Mouse (Mus musculus) erythroblast, adult 5-6 weeks (primary cell): ENCODE measurements around the gene Mtmr12. TPM values are rescaled to one million over a fixed set of nuclear protein-coding genes. Genes with fewer than 3 reads are reported as not detected.
"Not testable (repeated sequence)": the region's sequence is repeated elsewhere in the genome, so short reads cannot be mapped to it uniquely, and the experiment has no call there.

Experiments used
- ATAC-seq: replicated peaks from 2 replicates; pipeline ENCODE4 v1.8.0; 2016; ENCODE audit warnings: moderate number of reproducible peaks, mild to moderate bottlenecking, moderate TSS enrichment, inconsistent platforms; ENCODE audit not compliant: poor library complexity, low FRiP score, severe bottlenecking
- total RNA-seq, 2 experiments: library from RNA; stranded (forward) in 1 of 2; stranded (reverse) in 1 of 2; fragments of 150-400 nt in 1 of 2; fragments of 200-764, 138-1000 nt in 1 of 2; gene quantifications; 2 replicates each; pipeline versions ENCODE4 v1.2.3 to v1.2.4; 2015 to 2017; ENCODE audit warnings: low replicate concordance in 2 of 2

Gene Mtmr12
- total RNA-seq, 2 experiments from 2014 or later = 3.8 to 5.7 TPM

GRCm38 (mm10) chr15:12207556-12208090 lies 2.8 kb downstream of the Mtmr12 start:
- ATAC-seq = no peak

- no peak for ATAC-seq
These were observed 6.7 kb downstream of the Mtmr12 start for GRCm38 (mm10) chr15:12211577-12211976.

- ATAC-seq = no peak
These were observed 7.4 kb downstream of the Mtmr12 start for GRCm38 (mm10) chr15:12212266-12212665.

- ATAC-seq = no peak
These were observed 9.9 kb downstream of the Mtmr12 start for GRCm38 (mm10) chr15:12214531-12215414.

- no peak for ATAC-seq
These were observed 10.5 kb downstream of the Mtmr12 start for GRCm38 (mm10) chr15:12215415-12215718.

GRCm38 (mm10) chr15:12216119-12216518 lies 11.3 kb downstream of the Mtmr12 start:
- no peak for ATAC-seq

- no peak for ATAC-seq
These were observed 12.0 kb downstream of the Mtmr12 start for GRCm38 (mm10) chr15:12216798-12217197.

- ATAC-seq = not testable (repeated sequence)
These were observed 12.5 kb downstream of the Mtmr12 start for GRCm38 (mm10) chr15:12217332-12217731.

GRCm38 (mm10) chr15:12217849-12218248 lies 13.0 kb downstream of the Mtmr12 start:
- ATAC-seq = no peak

- ATAC-seq = no peak
These were observed 14.0 kb downstream of the Mtmr12 start for GRCm38 (mm10) chr15:12218583-12219382.

- no peak for ATAC-seq
These were observed 16.3 kb downstream of the Mtmr12 start for GRCm38 (mm10) chr15:12221131-12221530.

- no peak for ATAC-seq
These were observed 17.9 kb downstream of the Mtmr12 start for GRCm38 (mm10) chr15:12222564-12223302.

- ATAC-seq = no peak
These were observed 18.6 kb downstream of the Mtmr12 start for GRCm38 (mm10) chr15:12223393-12223792.

GRCm38 (mm10) chr15:12224239-12224638 lies 19.4 kb downstream of the Mtmr12 start:
- ATAC-seq = no peak

- ATAC-seq = no peak
These were observed 20.2 kb downstream of the Mtmr12 start for GRCm38 (mm10) chr15:12225062-12225461.

- ATAC-seq = no peak
These were observed 22.1 kb downstream of the Mtmr12 start for GRCm38 (mm10) chr15:12226908-12227307.

- no peak for ATAC-seq
These were observed 22.5 kb downstream of the Mtmr12 start for GRCm38 (mm10) chr15:12227355-12227754.

- ATAC-seq = no peak
These were observed 24.9 kb downstream of the Mtmr12 start for GRCm38 (mm10) chr15:12229603-12230242.

- no peak for ATAC-seq
These were observed 25.6 kb downstream of the Mtmr12 start for GRCm38 (mm10) chr15:12230243-12230935.
